Mouse (Mus musculus) T-cell, adult 66 days (primary cell): ENCODE results near the gene Selenot. TPM values are rescaled to one million over a fixed set of nuclear protein-coding genes. Genes with fewer than 3 reads are reported as not detected.

Experiments
- total RNA-seq, 2 experiments: library from RNA; stranded (reverse); gene quantifications; 3 replicates in 1 of 2; 4 replicates in 1 of 2; pipeline ENCODE4 v1.2.4; 2023

Selenot gene
- total RNA-seq: 100 to 1,000 TPM; 127 to 128 TPM

DNA sequence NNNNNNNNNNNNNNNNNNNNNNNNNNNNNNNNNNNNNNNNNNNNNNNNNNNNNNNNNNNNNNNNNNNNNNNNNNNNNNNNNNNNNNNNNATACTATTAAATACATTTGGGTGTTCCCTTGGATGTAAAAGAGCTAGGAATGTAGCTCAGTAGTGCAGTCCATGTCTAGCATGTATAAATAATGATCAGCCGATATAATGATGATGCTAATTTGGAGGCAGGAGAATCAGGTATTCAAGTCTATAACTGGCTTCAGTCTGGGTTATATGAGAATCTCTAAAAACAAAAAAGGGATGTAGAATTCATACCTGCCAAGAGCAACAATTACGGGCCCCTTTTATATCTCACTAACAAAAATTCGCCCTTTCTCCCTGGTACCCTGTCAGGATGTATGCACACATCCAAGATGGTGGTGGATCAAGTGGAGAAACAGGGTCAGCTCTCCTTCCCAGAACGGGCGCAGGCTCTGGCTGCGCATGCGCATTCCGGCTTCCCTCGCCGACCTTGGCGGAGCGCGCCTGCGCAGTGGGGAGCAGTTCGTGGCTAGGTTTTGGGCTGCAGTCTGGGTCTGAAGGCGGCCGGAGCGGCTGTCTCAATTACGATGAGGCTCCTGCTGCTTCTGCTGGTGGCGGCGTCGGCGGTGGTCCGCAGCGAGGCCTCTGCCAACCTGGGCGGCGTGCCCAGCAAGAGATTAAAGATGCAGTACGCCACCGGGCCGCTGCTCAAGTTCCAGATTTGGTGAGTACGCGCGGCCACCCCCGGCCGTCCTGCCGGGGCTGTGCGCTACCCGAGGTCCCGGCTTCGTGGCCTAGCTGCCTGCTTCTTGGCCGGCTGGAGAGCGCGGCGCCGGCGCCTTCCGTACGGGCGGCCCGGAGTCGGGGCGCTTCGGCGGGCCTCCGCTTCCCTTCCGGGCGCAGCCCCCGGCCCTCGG lies at the start of gene Selenot:
Gene Selenot (plus strand): TSS at position 500 of the 930 bp plus-strand sequence.

DNA sequence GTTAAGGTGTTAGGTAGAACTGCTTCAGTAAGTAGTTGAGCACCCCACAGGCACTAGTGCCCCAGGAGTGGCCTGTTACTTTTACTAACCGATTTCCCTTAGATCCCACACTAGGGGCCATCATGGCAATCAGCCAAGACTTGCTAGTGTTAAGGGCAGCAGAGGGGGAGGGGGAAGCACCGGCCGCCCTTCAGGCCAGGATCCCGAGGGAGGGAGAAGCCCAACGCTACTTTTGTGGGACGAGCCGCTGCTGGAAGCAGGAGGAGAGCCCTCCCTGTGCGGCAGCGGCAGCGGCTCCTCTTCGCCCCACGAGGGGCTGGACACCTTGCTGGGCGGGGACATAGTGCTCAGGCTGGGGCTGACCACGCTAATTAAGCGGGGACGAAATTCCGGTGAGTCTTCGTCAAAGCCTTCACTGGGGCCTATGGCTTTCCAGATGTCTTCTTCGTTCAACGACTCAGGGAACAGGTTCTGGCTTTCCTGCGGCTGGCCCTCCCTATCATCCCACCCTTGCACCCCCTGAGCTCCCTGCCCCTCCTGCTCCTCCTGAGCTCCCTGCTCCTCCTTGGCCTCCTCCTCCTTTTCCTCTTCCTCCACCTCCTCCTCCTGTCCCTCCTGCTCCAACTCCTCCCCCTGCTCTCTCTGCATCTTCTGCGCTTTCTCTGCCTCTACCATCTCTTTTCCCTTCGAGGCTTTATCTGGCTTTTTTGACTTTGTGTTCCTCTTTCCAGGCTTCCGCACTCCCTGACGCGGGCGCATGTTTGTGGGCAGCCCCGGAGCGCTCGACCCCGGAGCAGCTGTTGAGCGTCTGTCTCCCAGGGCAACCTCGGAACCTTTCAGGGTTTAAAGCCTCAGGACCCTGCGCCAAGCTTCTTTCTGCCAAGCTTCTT lies 60.2 kb downstream of the Selenot start, which contains the start of gene Erich6:
Gene Erich6 (minus strand): TSS at position 802 of the 890 bp plus-strand sequence.

Other genes with a start within 250 kb of the Selenot start
- gene Tsc22d2, start 161.9 kb upstream of the Selenot start, total RNA-seq: 10 to 100 TPM; 49.3 to 54.4 TPM
- gene Eif2a, start 50.8 kb upstream of the Selenot start, total RNA-seq: 10 to 100 TPM; 67.4 to 69.8 TPM
- gene Serp1, start 50.7 kb upstream of the Selenot start, total RNA-seq: 10 to 100 TPM; 50.8 to 52.0 TPM
- gene Erich6, start 60.6 kb downstream of the Selenot start, total RNA-seq: not detected
- gene Siah2, start 115.8 kb downstream of the Selenot start, total RNA-seq: 10 to 100 TPM; 59.7 to 66.5 TPM
- not detected for gene Mindy4b-ps, start 245.7 kb downstream of the Selenot start, total RNA-seq